Mouse (Mus musculus): ENCODE data around the gene Tmem132d. TPM values are rescaled to one million over a fixed set of nuclear protein-coding genes. Genes with fewer than 3 reads are reported as not detected.
"Not testable (repeated sequence)": the region's sequence is repeated elsewhere in the genome, so short reads cannot be mapped to it uniquely, and the experiment has no call there.

Gene Tmem132d
- total RNA-seq, 2 experiments from 2014 or later = 16.8 to 17.9 TPM

GRCm38 (mm10) chr5:127821960-127822359 lies 610.9 kb downstream of the Tmem132d start:
- DNase-seq (ENCODE audit: low spot score in 2 of 2) = no peak
- Histone ChIP-seq H3K4me3 (no peak overlapping the region), H3K27ac (no peak overlapping the region)
- TF ChIP-seq CTCF (conservative IDR thresholded peaks at IDR 0.05) = peak; percentile 61

DNA sequence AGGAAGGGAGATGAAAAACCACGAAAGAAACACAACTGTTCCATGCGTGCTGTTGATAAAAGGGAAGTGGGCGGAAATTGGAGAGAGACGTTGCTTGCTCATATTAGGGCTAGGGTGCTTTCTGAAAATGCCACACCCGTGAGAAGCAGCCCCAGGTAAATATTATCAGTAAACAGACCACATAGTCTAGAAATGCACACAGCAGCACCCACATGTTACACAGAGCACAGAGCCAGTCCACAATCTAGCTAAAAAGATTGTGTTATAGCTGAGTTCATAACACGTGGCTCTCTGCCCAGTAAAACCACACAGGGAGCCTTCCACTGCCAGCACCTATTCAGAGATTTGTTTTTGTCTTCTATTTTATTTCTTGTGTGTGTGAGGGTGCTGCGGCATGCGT lies 617.6 kb downstream of the Tmem132d start:
- no peak overlapping the region for H3K4me3 ChIP-seq
- TF ChIP-seq CTCF (conservative IDR thresholded peaks at IDR 0.05) = no peak
- no peak overlapping the region for H3K27ac ChIP-seq
- no peak for DNase-seq (ENCODE audit: low spot score in 2 of 2)

GRCm38 (mm10) chr5:127807419-127807818 lies 625.5 kb downstream of the Tmem132d start:
- H3K27ac ChIP-seq = no peak overlapping the region
- no peak overlapping the region for H3K4me3 ChIP-seq
- no peak for TF ChIP-seq CTCF (conservative IDR thresholded peaks at IDR 0.05)
- DNase-seq (ENCODE audit: low spot score in 2 of 2) = no peak

GRCm38 (mm10) chr5:127806850-127807249 lies 626.0 kb downstream of the Tmem132d start:
- no peak for TF ChIP-seq CTCF (conservative IDR thresholded peaks at IDR 0.05)
- DNase-seq (ENCODE audit: low spot score in 2 of 2) = no peak
- Histone ChIP-seq H3K4me3 (no peak overlapping the region), H3K27ac (no peak overlapping the region)

DNA sequence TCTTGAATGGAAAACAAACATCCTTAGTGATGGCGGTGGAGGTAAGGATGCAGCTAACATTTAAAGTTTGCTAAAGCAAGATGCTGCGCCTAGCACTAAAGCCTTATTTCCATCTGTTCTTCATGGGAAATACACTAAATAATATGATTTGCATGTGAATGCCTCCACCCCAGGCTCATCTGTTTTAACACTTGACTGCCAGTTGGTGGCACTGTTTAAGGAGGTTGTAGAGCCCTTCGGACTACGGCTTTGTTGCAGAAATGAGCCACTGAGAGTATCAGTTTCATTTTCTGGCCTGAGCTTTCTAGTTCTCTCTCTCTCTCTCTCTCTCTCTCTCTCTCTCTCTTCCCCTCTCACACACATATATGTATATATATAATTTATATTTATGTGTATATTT lies 632.0 kb downstream of the Tmem132d start:
- DNase-seq (ENCODE audit: low spot score in 2 of 2) = peak in 1 of 2 experiments; percentile 46

GRCm38 (mm10) chr5:127781221-127781620 lies 651.7 kb downstream of the Tmem132d start:
- Histone ChIP-seq H3K27ac (no peak overlapping the region), H3K4me3 (no peak overlapping the region)
- no peak for DNase-seq (ENCODE audit: low spot score in 2 of 2)
- TF ChIP-seq CTCF (conservative IDR thresholded peaks at IDR 0.05) = no peak

More for the DNA sequence above, 632.0 kb downstream of the Tmem132d start:
- TF ChIP-seq CTCF (conservative IDR thresholded peaks at IDR 0.05) = peak; percentile 70
- Histone ChIP-seq H3K27ac (no peak overlapping the region), H3K4me3 (no peak overlapping the region)

- Histone ChIP-seq H3K4me3 (no peak overlapping the region), H3K27ac (no peak overlapping the region)
- DNase-seq (ENCODE audit: low spot score in 2 of 2) = no peak
- no peak for TF ChIP-seq CTCF (conservative IDR thresholded peaks at IDR 0.05)
Observed at GRCm38 (mm10) chr5:127775749-127776148, 657.1 kb downstream of the Tmem132d start.

DNA sequence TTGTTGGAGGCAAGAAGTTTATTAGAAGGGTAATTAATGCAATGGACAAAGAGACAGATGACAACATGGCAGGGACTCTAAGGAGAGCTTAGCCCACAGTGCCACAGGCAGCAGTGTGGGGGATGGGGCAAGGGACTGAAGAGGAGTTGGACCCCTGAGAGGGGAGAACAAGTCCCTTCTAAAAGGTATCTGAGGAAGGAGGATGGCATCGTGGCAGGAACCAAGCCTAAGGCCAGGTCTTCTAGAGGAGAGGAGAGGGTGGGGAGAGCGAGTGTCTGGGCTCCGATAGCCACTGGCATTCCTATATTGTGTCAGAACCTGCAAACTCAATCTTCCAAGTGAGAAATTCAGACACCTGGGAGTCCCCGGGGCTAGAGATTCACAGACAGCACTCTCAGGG lies 674.3 kb downstream of the Tmem132d start:
- no peak overlapping the region for H3K4me3 ChIP-seq
- no peak for DNase-seq (ENCODE audit: low spot score in 2 of 2)
- TF ChIP-seq CTCF (conservative IDR thresholded peaks at IDR 0.05) = no peak
- H3K27ac ChIP-seq = no peak overlapping the region

- no peak overlapping the region for H3K27ac ChIP-seq
- peak in 1 of 2 experiments; percentile 18 for DNase-seq (ENCODE audit: low spot score in 2 of 2)
- peak; percentile 74 for TF ChIP-seq CTCF (conservative IDR thresholded peaks at IDR 0.05)
- H3K4me3 ChIP-seq = no peak overlapping the region
Observed at GRCm38 (mm10) chr5:127756671-127757423, 676.0 kb downstream of the Tmem132d start.

DNA sequence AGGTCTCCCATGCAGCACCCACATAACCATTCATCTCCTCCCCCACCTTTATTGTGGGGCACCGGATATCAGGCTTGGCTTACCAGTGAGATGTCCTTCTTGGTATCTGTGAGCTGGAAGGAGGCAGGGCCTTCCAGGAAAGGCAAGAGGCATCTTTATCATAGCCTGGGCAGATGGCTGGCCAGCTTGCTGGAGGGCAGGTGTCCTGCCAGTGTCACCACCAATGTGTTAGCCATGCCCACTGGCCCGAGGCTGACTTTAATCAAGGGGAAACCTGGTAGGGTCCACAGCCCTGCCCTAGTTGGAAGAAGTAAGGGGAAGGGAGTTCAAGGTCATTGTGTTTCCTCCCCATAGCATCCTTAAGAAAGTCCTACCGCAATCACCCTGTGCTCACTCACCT lies 676.9 kb downstream of the Tmem132d start:
- Histone ChIP-seq H3K27ac (no peak overlapping the region), H3K4me3 (no peak overlapping the region)
- no peak for TF ChIP-seq CTCF (conservative IDR thresholded peaks at IDR 0.05)
- DNase-seq (ENCODE audit: low spot score in 2 of 2) = no peak

GRCm38 (mm10) chr5:127755594-127755993 lies 677.3 kb downstream of the Tmem132d start:
- DNase-seq (ENCODE audit: low spot score in 2 of 2) = peak in 1 of 2 experiments; percentile 7
- no peak overlapping the region for H3K27ac ChIP-seq
- no peak overlapping the region for H3K4me3 ChIP-seq
- TF ChIP-seq CTCF (conservative IDR thresholded peaks at IDR 0.05) = no peak

DNA sequence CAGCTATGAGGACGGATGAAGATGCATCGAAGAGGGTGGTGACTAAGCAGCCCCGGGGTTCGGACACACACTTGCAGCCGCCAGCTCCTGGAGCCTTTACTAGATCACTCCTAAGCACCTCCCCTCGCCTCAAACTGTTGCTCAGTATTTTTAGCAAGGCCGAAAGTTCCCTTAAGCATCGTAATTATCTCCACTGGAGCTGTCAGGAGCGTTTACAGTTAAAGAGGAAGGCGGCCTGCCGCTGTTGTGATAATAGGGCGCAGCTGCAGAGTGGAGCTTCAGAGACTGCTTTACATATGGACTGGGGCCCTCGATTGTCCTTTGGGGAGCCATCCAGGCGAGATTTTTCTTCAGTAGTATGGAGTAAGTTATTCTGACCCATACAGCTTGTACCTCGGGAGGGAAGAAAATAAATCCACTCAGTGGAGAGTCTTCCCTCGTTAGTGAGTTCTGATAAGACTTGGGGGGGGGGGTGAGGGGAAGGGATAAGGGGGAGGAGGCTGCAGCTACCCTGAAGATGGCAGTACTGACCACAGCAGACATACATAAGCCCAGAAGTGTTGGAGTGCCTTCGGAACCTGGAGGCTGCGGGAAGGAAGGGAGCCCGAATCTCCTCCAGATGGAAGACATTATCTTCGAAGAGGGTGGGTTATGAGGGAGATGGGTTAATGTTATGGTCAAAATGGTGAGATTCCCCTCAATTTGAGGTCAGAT lies 681.5 kb downstream of the Tmem132d start:
- Histone ChIP-seq H3K4me3 (no peak overlapping the region), H3K27ac (no peak overlapping the region)
- DNase-seq (ENCODE audit: low spot score in 2 of 2) = peak in 1 of 2 experiments; percentile 5
- no peak for TF ChIP-seq CTCF (conservative IDR thresholded peaks at IDR 0.05)

DNA sequence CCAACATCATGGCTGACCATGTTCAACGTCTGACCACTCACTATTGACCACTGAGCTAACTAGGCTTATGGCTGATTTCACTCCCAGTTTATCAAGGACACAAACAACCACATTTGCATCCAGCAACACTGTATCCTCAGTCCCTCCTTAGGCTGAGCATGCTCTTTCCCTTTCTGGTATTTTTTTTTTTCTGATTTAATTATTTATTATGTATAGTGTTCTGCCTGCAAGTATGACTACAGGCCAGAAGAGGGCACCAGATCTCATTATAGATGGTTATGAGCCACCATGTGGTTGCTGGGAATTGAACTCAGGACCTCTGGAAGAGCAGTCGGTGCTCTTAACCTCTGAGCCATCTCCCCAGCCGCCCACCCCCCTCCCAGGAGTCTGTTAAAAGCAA lies 683.3 kb downstream of the Tmem132d start:
- H3K27ac ChIP-seq; H3K4me3 ChIP-seq; DNase-seq (ENCODE audit: low spot score in 2 of 2): not testable (repeated sequence)
- TF ChIP-seq CTCF (conservative IDR thresholded peaks at IDR 0.05) = peak; percentile 17; the same call in 1 of the 2 replicates

Data from layer of hippocampus, adult 2 months (tissue).